Mouse (Mus musculus) hindbrain, embryonic 13.5 days (tissue): ENCODE data around the gene E2f2. TPM values are rescaled to one million over a fixed set of nuclear protein-coding genes. Genes with fewer than 3 reads are reported as not detected.
A peak's percentile ranks its signal among the peaks of the same experiment; 100 is the strongest.

Source experiments
- ATAC-seq: fragments of 200-750 bp; cut with Nextera tagmentation; 2 replicates; pipeline ENCODE4 v1.8.0; 2017; ENCODE audit warnings: moderate TSS enrichment; ENCODE audit not compliant: low FRiP score
- H3K27ac ChIP-seq: fragments of 300-500 bp; sonication (generic); 2 replicates; pipeline ENCODE4 v1.5.1; 2015; ENCODE audit warnings: inconsistent platforms, mild to moderate bottlenecking, moderate library complexity
- H3K27me3 ChIP-seq: fragments of 300-500 bp; sonication (generic); 2 replicates; pipeline ENCODE4 v1.6.1; 2015; ENCODE audit warnings: mild to moderate bottlenecking, inconsistent platforms
- H3K36me3 ChIP-seq: fragments of 300-500 bp; sonication (generic); 2 replicates; pipeline ENCODE4 v1.6.1; 2015; ENCODE audit warnings: mild to moderate bottlenecking, inconsistent platforms
- H3K4me1 ChIP-seq: fragments of 300-500 bp; sonication (generic); replicated peaks from 2 replicates; pipeline ENCODE4 v1.6.1; 2015; ENCODE audit warnings: inconsistent platforms
- H3K4me2 ChIP-seq: fragments of 300-500 bp; sonication (generic); 2 replicates; pipeline ENCODE4 v1.6.1; 2015; ENCODE audit warnings: inconsistent platforms, mild to moderate bottlenecking, moderate library complexity
- H3K4me3 ChIP-seq: fragments of 300-500 bp; sonication (generic); 2 replicates; pipeline ENCODE4 v1.5.1; 2015; ENCODE audit warnings: mild to moderate bottlenecking, inconsistent platforms
- H3K9ac ChIP-seq: fragments of 300-500 bp; sonication (generic); 2 replicates; pipeline ENCODE4 v1.6.1; 2015; ENCODE audit warnings: mild to moderate bottlenecking, inconsistent platforms
- H3K9me3 ChIP-seq: fragments of 300-500 bp; sonication (generic); 2 replicates; pipeline ENCODE4 v1.6.1; 2016; ENCODE audit warnings: inconsistent platforms
- WGBS: fragments of 180-500 bp; shearing (Covaris S2); methylation state at CpG from one replicate; pipeline ENCODE4 v1.1.7; 2015; 5-methylcytosine and 5-hydroxymethylcytosine counted together
- polyA plus RNA-seq: library from polyadenylated mRNA; unstranded; fragments of >200 nt; fragmentation: Nextera tagmentation; extraction: Ambion mirVana; gene quantifications from 2 replicates; pipeline ENCODE4 v1.2.1, GENCODE M21; 2015

E2f2 gene
- polyA plus RNA-seq, 1 experiment from 2014 or later = 2.7 TPM

DNA sequence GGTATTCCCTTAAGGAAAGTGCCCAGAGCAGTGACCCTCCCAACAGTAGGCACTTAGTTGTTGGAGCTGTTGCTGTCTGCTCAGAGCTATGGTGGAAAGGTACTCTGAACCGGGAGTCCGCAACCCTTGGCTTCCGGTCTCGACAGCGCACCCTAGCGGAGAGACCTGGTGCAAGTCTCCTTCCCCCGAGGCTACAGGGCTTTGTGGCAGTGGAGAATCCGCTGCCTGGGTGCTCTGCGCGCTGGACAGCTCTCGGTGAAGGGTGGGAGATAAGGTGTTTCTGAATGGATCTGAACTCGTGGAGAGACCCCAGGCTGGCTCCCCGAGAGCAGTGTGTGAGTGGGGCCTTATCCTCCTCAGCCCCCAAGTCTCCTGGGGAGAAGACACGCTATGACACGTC is 7.8 kb downstream of the E2f2 start:
- Histone ChIP-seq H3K4me3 (peak overlapping the region; percentile 34), H3K36me3 (no peaks in the 10 kb centered on the region), H3K4me2 (peak overlapping the region; percentile 57), H3K4me1 (peaks cover 41% of the 10 kb centered on the region), H3K9ac (peak overlapping the region; percentile 62; the same call in 1 of the 2 replicates), H3K9me3 (no peaks in the 10 kb centered on the region), H3K27me3 (no peaks in the 10 kb centered on the region), H3K27ac (no peak overlapping the region)
- WGBS = 3% methylated on average over 15 of the region's 15 CpGs
- peak; percentile 26; the same call in 1 of the 2 replicates for ATAC-seq

DNA sequence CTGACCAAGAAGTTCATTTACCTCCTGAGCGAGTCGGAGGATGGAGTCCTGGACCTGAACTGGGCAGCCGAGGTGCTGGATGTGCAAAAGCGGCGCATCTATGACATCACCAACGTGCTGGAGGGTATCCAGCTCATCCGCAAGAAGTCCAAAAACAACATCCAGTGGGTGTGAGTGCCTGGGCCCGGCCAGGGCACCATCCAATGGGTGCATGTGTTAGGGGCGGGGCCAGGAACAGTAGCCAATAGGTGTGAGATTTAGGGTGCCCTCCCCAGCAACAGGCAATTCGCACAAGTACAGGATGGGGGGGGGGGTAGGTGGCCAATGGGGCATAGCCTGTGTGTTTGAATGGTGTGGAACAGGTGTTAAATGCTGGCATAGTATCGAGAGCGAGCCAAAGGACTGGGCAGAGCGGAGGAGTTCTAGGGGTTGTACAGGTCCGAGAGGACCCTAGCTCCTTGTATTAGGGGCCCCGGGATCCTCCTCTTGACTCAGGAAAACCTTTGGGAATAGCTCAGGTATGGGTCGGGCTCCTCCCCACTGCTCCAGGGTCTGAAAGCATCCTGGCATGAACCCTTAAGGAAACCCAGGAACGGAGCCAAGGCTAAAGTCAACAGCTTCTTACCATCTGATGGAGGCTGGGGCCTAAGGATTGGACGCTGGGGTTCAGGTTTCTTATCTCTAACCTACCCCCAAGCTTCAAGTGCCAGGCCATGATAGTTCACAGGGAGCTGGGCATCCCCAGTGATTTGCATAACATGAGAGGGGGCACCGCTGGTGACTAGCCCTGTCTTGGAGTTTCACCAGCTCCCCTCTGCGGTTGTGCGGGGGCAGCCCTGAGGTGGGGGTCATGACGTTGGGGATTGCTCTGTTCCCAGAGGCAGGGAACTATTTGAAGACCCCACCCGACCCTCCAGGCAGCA is 8.5 kb downstream of the E2f2 start:
- ATAC-seq = peak; percentile 83
- no peaks in the 10 kb centered on the region for H3K27me3 ChIP-seq
- H3K9ac ChIP-seq = peak overlapping the region; percentile 62; the same call in 1 of the 2 replicates
- peak overlapping the region; percentile 57 for H3K4me2 ChIP-seq
- peak overlapping the region; percentile 34 for H3K4me3 ChIP-seq
- H3K27ac ChIP-seq = no peak overlapping the region
- no peaks in the 10 kb centered on the region for H3K36me3 ChIP-seq
- 19% methylated on average over 23 of the region's 23 CpGs for WGBS
- H3K9me3 ChIP-seq = no peaks in the 10 kb centered on the region
- H3K4me1 ChIP-seq = peaks cover 40% of the 10 kb centered on the region

DNA sequence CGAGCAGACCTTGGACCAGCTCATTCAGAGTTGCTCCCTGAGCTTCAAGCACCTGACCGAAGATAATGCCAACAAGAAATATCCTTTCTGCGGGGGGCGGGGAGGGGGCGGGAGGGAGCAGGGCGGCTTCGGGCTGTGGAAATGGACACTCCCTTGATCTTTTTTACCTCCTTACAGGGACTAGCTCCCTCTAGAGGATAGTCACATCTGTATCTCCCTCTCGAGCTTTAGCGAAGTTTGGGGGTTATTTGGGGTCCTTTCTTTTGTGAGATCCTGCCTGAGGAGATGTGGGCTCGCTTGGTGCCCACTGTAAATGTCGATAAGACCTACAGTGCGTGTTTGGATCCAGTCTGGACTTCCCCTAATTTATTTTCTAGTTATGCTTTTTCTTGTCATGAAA is 9.2 kb downstream of the E2f2 start:
- no peak overlapping the region for H3K27ac ChIP-seq
- no peaks in the 10 kb centered on the region for H3K27me3 ChIP-seq
- ATAC-seq = no peak
- 27% methylated on average over 12 of the region's 12 CpGs for WGBS
- peaks cover 33% of the 10 kb centered on the region for H3K4me1 ChIP-seq
- H3K9me3 ChIP-seq = no peaks in the 10 kb centered on the region
- H3K36me3 ChIP-seq = peaks cover 2% of the 10 kb centered on the region; the same call in 1 of the 2 replicates
- H3K4me3 ChIP-seq = 0 out of 2 replicates have a peak overlapping the region, but pooled peaks have one; percentile 34
- H3K4me2 ChIP-seq = peak overlapping the region; percentile 57
- no peak overlapping the region for H3K9ac ChIP-seq

DNA sequence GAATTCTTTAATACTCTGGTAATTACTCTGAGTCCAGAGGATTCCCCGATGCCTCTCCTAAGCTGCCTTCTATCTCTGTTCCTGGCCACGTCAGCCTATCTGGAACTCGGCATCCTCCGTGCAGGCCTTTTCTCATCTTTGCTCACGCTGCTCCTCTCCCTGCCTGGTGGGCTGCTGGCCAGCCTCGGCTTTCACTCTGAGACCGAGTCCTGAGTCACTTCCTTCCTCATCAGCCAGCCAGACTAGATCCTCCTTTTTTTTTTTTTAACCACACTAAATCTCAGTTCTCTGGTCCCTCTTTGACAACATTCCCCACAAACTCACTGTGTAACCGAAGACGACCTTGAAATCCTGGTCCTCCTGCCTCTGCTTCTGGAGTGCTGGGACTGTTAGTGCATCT is 13.2 kb downstream of the E2f2 start:
- Histone ChIP-seq H3K9ac (no peak overlapping the region), H3K27ac (no peak overlapping the region), H3K4me2 (no peak overlapping the region), H3K9me3 (no peaks in the 10 kb centered on the region), H3K36me3 (peaks cover 4% of the 10 kb centered on the region; the same call in 1 of the 2 replicates), H3K4me1 (peaks cover 9% of the 10 kb centered on the region), H3K27me3 (no peaks in the 10 kb centered on the region), H3K4me3 (no peak overlapping the region)
- 83% methylated on average over 9 of the region's 9 CpGs for WGBS
- ATAC-seq = no peak

DNA sequence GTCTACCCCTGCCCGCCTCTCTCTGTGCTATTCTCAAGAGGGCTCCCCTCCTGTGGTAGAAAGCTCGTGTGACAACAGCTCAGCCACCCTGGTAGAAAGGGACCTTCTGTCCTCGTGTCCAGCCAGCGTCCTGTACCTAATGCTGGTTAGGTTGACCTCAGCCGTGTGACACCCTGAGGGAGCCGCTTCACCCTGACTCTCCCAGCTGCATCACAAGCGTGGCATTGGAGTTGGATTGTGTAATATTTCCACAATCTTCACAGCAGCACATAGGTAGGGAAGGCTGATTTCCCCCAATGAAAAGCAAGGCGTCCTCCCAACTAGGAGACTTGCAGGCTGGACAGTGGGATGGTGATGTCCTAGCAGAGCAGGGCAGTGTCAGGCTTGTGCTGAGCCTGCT is 14.1 kb downstream of the E2f2 start:
- H3K36me3 ChIP-seq = peaks cover 4% of the 10 kb centered on the region; the same call in 1 of the 2 replicates
- 80% methylated on average over 8 of the region's 8 CpGs for WGBS
- no peak overlapping the region for H3K4me3 ChIP-seq
- H3K27me3 ChIP-seq = no peaks in the 10 kb centered on the region
- ATAC-seq = no peak
- H3K9ac ChIP-seq = no peak overlapping the region
- no peaks in the 10 kb centered on the region for H3K9me3 ChIP-seq
- no peak overlapping the region for H3K27ac ChIP-seq
- H3K4me1 ChIP-seq = no peaks in the 10 kb centered on the region
- no peak overlapping the region for H3K4me2 ChIP-seq

DNA sequence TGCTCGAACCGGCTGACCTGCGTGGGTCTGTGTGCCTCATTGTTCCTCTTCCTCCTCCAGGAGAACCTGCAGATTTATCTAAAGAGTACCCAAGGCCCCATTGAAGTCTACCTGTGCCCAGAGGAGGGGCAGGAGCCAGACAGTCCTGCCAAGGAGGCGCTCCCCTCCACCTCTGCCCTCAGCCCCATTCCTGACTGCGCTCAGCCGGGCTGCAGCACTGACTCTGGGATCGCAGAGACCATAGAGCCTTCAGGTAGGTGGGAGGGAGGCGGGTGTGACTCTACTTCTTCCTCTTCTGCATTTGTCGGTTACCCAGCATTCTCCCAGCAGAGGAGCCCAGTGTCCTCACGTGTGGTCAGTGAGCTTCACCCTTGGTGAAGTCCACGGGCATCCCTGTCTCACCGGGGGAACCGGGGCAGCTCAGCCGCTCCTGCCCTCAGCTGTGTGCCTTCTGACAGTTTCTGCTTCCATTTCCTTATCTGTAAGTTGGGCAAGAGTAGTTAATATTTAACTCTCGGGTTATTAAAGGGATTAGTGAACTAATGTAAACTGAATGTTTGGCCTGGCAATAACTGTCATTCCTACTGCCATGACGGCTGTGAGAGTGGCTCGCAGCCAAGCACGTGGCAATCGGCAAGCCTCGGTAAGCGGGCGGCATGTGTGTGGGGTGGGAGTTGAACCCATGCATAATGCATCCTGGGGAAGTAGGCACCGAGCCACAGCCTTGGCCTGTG is 14.7 kb downstream of the E2f2 start:
- ATAC-seq = no peak
- H3K9ac ChIP-seq = no peak overlapping the region
- no peaks in the 10 kb centered on the region for H3K27me3 ChIP-seq
- H3K4me3 ChIP-seq = no peak overlapping the region
- H3K36me3 ChIP-seq = peaks cover 4% of the 10 kb centered on the region; the same call in 1 of the 2 replicates
- no peak overlapping the region for H3K27ac ChIP-seq
- 88% methylated on average over 23 of the region's 23 CpGs for WGBS
- no peak overlapping the region for H3K4me2 ChIP-seq
- H3K4me1 ChIP-seq = no peaks in the 10 kb centered on the region
- H3K9me3 ChIP-seq = no peaks in the 10 kb centered on the region

DNA sequence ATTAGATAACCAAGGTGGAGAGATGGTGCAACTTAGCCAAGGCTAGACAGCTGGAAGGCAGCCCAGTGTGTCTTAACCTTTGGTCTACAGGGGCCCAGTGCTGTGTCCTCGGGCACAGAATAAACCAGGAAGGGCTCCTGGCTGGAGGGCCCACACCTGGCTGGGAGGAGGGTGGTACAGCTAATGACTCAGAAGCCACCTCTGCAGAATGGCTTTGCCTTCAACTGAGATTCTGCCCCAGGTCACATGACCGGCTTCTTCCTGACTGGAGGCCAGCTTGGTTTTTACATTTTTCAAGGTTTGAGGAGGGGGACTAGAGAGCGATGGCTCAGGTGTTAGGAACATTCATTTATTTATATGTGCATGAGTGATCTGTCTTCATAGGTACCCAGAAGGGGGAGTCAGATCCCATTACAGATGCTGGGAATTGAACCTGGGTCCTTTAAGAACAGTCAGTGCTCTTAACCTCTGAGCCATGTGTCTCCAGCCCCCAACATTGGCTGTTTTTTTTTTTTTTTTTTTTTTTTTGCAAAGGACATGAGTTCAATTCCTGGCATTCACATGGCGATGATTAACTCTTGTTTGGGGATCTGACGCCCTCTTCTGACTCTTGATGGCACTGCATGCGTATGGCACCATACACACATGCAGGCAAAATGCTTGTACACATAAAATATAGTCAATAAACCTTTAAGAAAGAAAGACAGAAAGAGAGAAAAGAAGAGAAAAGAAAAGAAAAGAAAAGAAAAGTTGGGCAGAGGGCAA is 17.0 kb downstream of the E2f2 start:
- Histone ChIP-seq H3K4me1 (no peaks in the 10 kb centered on the region), H3K27ac (no peak overlapping the region), H3K9me3 (no peaks in the 10 kb centered on the region), H3K4me2 (no peak overlapping the region), H3K27me3 (no peaks in the 10 kb centered on the region), H3K36me3 (peaks cover 4% of the 10 kb centered on the region; the same call in 1 of the 2 replicates), H3K9ac (no peak overlapping the region), H3K4me3 (no peak overlapping the region)
- ATAC-seq = no peak
- 82% methylated on average over 6 of the region's 6 CpGs for WGBS

DNA sequence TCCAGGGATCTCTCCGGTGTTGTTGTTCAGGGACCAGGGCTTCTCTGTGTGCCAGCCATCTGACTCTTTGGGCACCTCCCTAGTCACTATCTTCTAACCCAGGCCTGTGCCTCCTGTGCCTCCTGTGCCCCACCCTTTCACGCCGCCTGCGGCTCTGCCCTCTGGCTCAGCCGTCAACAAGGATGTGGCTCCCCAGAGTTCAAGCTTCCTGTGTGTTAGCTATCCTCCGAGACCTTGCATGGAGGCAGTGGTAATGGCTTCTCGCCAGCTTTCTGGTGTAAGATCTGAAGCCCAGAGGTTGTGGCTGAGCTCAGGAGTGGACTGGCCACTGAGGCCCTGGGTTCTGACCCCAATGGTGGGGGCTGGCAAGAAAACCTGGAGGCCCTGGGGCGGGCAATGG is 17.7 kb downstream of the E2f2 start:
- Histone ChIP-seq H3K4me2 (no peak overlapping the region), H3K9ac (no peak overlapping the region), H3K9me3 (no peaks in the 10 kb centered on the region), H3K4me3 (no peak overlapping the region), H3K27me3 (no peaks in the 10 kb centered on the region), H3K36me3 (peaks cover 4% of the 10 kb centered on the region; the same call in 1 of the 2 replicates), H3K27ac (no peak overlapping the region), H3K4me1 (no peaks in the 10 kb centered on the region)
- 86% methylated on average over 8 of the region's 8 CpGs for WGBS
- no peak for ATAC-seq

DNA sequence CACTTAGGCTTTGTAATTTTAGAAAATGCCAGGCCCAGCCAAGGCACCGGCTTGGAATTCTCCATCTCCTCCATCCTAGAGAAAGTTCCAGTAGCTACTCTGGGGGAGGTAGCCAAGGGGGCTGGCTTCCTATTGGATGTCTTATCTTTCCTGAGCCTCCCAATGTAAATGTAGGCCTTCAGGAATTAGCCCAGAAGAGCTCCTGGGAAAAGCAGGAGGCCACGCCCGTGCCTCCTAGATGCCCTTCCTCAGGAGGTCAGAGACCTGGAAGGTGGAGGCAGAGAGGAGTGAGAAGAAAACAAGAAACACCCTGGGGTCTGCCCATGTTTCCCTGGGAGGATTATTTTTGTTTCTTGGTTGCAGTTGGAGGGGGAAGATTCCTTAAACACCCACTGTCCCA is 21.4 kb downstream of the E2f2 start:
- Histone ChIP-seq H3K9me3 (no peaks in the 10 kb centered on the region), H3K4me3 (no peak overlapping the region), H3K27me3 (no peaks in the 10 kb centered on the region), H3K27ac (no peak overlapping the region), H3K4me2 (no peak overlapping the region), H3K36me3 (no peaks in the 10 kb centered on the region), H3K4me1 (no peaks in the 10 kb centered on the region), H3K9ac (no peak overlapping the region)
- 86% methylated on average over 3 of the region's 3 CpGs for WGBS
- ATAC-seq = no peak

DNA sequence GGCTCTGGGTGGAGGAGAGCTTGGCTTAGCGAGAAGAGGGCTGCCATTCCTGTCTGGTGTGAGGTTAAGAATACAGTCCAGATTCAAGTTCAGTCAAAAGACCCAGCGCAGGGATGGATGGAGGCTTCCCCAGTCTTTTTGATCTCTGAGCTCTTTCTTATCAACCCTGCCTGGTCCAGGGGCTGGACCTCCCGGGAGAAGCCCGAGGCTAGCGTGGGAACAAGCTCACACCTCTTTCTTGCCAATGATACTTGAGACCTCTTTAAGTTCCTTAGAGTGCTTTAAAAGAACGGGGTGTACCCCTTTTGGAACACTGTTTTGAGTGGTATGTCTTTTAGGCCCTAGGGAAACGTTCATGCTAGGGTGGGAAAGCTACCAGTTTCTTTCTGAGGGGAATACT is 22.8 kb downstream of the E2f2 start:
- no peak for ATAC-seq
- Histone ChIP-seq H3K9me3 (no peaks in the 10 kb centered on the region), H3K4me3 (no peak overlapping the region), H3K27me3 (no peaks in the 10 kb centered on the region), H3K4me1 (no peaks in the 10 kb centered on the region), H3K4me2 (no peak overlapping the region), H3K9ac (no peak overlapping the region), H3K36me3 (no peaks in the 10 kb centered on the region), H3K27ac (no peak overlapping the region)
- 70% methylated on average over 7 of the region's 7 CpGs for WGBS

DNA sequence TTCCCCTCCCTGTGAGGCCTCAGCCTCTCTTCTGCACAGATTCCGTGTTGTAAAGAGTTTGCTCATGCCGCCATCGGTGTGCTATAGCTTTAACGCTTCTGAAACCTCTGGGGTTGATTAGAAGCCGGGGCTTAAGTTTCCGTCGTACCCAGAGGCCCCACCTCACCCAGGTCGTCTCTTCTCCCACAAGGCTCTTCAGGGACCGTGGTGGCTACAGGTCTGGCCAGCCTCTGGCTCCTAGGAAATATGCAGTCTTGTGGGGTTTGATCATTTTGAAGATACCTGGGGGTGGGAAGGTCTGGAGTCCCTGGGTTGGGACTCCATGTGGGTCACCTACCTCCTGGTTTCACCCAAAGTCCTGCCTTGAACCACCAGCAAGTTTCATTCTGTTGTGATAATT is 23.4 kb downstream of the E2f2 start:
- Histone ChIP-seq H3K9ac (no peak overlapping the region), H3K4me2 (no peak overlapping the region), H3K27me3 (no peaks in the 10 kb centered on the region), H3K9me3 (no peaks in the 10 kb centered on the region), H3K27ac (no peak overlapping the region), H3K36me3 (no peaks in the 10 kb centered on the region), H3K4me1 (no peaks in the 10 kb centered on the region), H3K4me3 (no peak overlapping the region)
- ATAC-seq = no peak
- 77% methylated on average over 9 of the region's 9 CpGs for WGBS

DNA sequence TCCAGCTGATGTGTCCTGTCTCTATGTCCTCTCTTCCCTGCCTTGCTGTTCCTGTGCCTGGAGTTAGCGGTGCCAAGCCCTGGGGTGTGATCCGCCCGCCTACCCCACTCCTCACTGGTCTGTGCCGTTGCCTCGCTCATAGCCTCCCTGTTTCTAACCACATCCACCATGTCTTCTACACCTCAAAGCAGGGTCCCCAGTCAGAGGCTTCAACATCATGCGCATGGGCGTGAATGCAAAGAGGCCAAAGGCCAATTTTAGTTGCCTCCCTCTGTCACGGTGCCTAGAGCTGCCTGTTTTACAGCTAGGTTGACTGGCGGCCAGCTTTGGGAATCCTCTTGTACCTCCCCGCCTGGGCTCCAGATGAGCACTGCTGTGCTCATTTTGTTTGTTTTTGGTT is 24.0 kb downstream of the E2f2 start:
- Histone ChIP-seq H3K4me2 (no peak overlapping the region), H3K27ac (no peak overlapping the region), H3K9ac (no peak overlapping the region), H3K4me3 (no peak overlapping the region), H3K9me3 (no peaks in the 10 kb centered on the region), H3K4me1 (no peaks in the 10 kb centered on the region), H3K27me3 (no peaks in the 10 kb centered on the region), H3K36me3 (no peaks in the 10 kb centered on the region)
- WGBS = 76% methylated on average over 10 of the region's 10 CpGs
- ATAC-seq = no peak
